16 mouse cellular contexts compared by ENCODE assay signal in genomic region chr5:148502237-148502636, GRCm38 (mm10).
"Had no signal": no experiment of that assay in that cellular context is flagged by ENCODE, and none has a peak within 500 bp of the region (broad histone marks: within the 10 kb centered on the region; RNA-seq: fewer than 3 reads in every experiment).

No protein-coding gene starts in this region.

- DNase-seq: retina, postnatal 1 day; right cerebral cortex, adult 18-20 months; right cerebral cortex, postnatal 14 days; right cerebral cortex, postnatal 25 days; right cerebral cortex, postnatal 4 days; spleen, adult 18-20 months; thymus, adult 18-20 months; thymus, adult 2 months; thymus, postnatal 14 days; thymus, postnatal 25 days; thymus, postnatal 36 days; thymus, postnatal 4 days had no signal

- H3K9ac ChIP-seq: neural tube, embryonic 13.5 days; neural tube, embryonic 15.5 days; stomach, embryonic 15.5 days had no signal

- H3K4me3 ChIP-seq: neural tube, embryonic 13.5 days; neural tube, embryonic 15.5 days; stomach, embryonic 15.5 days had no signal

- H3K27ac ChIP-seq: neural tube, embryonic 13.5 days; neural tube, embryonic 15.5 days; stomach, embryonic 15.5 days; stomach, postnatal 0 days had no signal

- H3K4me2 ChIP-seq: neural tube, embryonic 13.5 days; neural tube, embryonic 15.5 days; stomach, embryonic 15.5 days had no signal

- H3K27me3 ChIP-seq: neural tube, embryonic 13.5 days; neural tube, embryonic 15.5 days; stomach, embryonic 15.5 days had no signal

- H3K9me3 ChIP-seq: neural tube, embryonic 15.5 days; stomach, embryonic 15.5 days had no signal

- H3K4me1 ChIP-seq: neural tube, embryonic 13.5 days; neural tube, embryonic 15.5 days; stomach, embryonic 15.5 days had no signal
